Mouse (Mus musculus) gastrocnemius, postnatal 36 days (tissue): Measurements from ENCODE around the gene Pdzd2. TPM values are rescaled to one million over a fixed set of nuclear protein-coding genes. Genes with fewer than 3 reads are reported as not detected.

ENCODE experiments used
- DNase-seq, 2 experiments: peaks; one replicate each; pipeline ENCODE4 v3.0.0; 2022
- intact Hi-C: fragments of 180-260 bp; cut with DNase I; formaldehyde crosslinking; loops from one replicate; pipeline ENCODE4 v1.15.1; 2025
- long read RNA-seq, 2 experiments: library from polyadenylated mRNA; stranded (forward); transcript quantifications; one replicate each; pipeline ENCODE4 v2.0.0; 2021
- total RNA-seq, 2 experiments: library from RNA; stranded (reverse); gene quantifications; 2 replicates each; pipeline ENCODE4 v1.2.3; 2021

Gene Pdzd2
- 10 to 100 TPM; 17.0 to 19.0 TPM for total RNA-seq
- long read RNA-seq, experiment 1, partial matches to known transcripts, result 1 of 6 reads
- long read RNA-seq, experiment 1, other reads (novel, unspliced or antisense), result 5 of 6 reads
- long read RNA-seq, experiment 2, partial matches to known transcripts, result 2 of 7 reads
- long read RNA-seq, experiment 2, other reads (novel, unspliced or antisense), result 5 of 7 reads

- DNase-seq, result peak; percentile 88 to 93
- intact Hi-C loops, result loop anchor here (2.0 to 5.0 kb wide), 3 partner anchors 48 to 155 kb away; no protein-coding TSS in a partner anchor
These were observed at the start of gene Pdzd2 for GRCm38 (mm10) chr15:12739277-12740247. Gene Pdzd2 (minus strand): TSS chr15:12739924.

- DNase-seq, result no peak
- intact Hi-C loops, result loop anchor here (5.0 kb wide), 1 partner anchor 47 kb away; no protein-coding TSS in a partner anchor
These were observed 49.7 kb upstream of the Pdzd2 start for GRCm38 (mm10) chr15:12789406-12789867.

GRCm38 (mm10) chr15:12788536-12788935 lies 48.8 kb upstream of the Pdzd2 start:
- intact Hi-C loops, result loop anchor here (5.0 kb wide), 1 partner anchor 46 kb away; no protein-coding TSS in a partner anchor

GRCm38 (mm10) chr15:12781729-12782326 lies 42.1 kb upstream of the Pdzd2 start:
- intact Hi-C loops, result no loop called here

More at GRCm38 (mm10) chr15:12788536-12788935, 48.8 kb upstream of the Pdzd2 start:
- no peak for DNase-seq

GRCm38 (mm10) chr15:12781296-12781695 lies 41.6 kb upstream of the Pdzd2 start:
- intact Hi-C loops, result no loop called here

More at GRCm38 (mm10) chr15:12781729-12782326, 42.1 kb upstream of the Pdzd2 start:
- no peak for DNase-seq

GRCm38 (mm10) chr15:12774149-12774753 lies 34.5 kb upstream of the Pdzd2 start:
- intact Hi-C loops, result no loop called here
- DNase-seq, result no peak

More at GRCm38 (mm10) chr15:12781296-12781695, 41.6 kb upstream of the Pdzd2 start:
- no peak for DNase-seq

- intact Hi-C loops, result no loop called here
- DNase-seq, result no peak
These were observed 31.2 kb upstream of the Pdzd2 start for GRCm38 (mm10) chr15:12770958-12771357.

- intact Hi-C loops, result no loop called here
- DNase-seq, result no peak
These were observed 27.1 kb upstream of the Pdzd2 start for GRCm38 (mm10) chr15:12766848-12767247.

- no peak for DNase-seq
- intact Hi-C loops, result no loop called here
These were observed 23.4 kb upstream of the Pdzd2 start for GRCm38 (mm10) chr15:12763147-12763546.

GRCm38 (mm10) chr15:12762258-12762913 lies 22.7 kb upstream of the Pdzd2 start:
- intact Hi-C loops, result no loop called here
- DNase-seq, result no peak

- DNase-seq, result no peak
- intact Hi-C loops, result no loop called here
These were observed 21.0 kb upstream of the Pdzd2 start for GRCm38 (mm10) chr15:12760747-12761146.

GRCm38 (mm10) chr15:12758461-12758860 lies 18.7 kb upstream of the Pdzd2 start:
- intact Hi-C loops, result no loop called here
- DNase-seq, result no peak

- intact Hi-C loops, result no loop called here
- DNase-seq, result no peak
These were observed 18.0 kb upstream of the Pdzd2 start for GRCm38 (mm10) chr15:12757757-12758156.

- intact Hi-C loops, result no loop called here
- DNase-seq, result peak in 1 of 2 experiments; percentile 17
These were observed 13.5 kb upstream of the Pdzd2 start for GRCm38 (mm10) chr15:12753201-12753600.

- no peak for DNase-seq
- intact Hi-C loops, result no loop called here
These were observed 11.2 kb upstream of the Pdzd2 start for GRCm38 (mm10) chr15:12750963-12751362.

- peak in 1 of 2 experiments; percentile 8 for DNase-seq
- intact Hi-C loops, result no loop called here
These were observed 10.0 kb upstream of the Pdzd2 start for GRCm38 (mm10) chr15:12749549-12750301.

GRCm38 (mm10) chr15:12742117-12742906 lies 2.6 kb upstream of the Pdzd2 start:
- intact Hi-C loops, result loop anchor here (5.0 kb wide), 1 partner anchor 45 kb away; no protein-coding TSS in a partner anchor
- DNase-seq, result no peak
